Mouse (Mus musculus): ENCODE measurements at regions not wholly inside any gene's neighbourhood (a gene's known extent, or its start where the extent isn't known, plus 50 kb on each side); places are given as distances from the start of the nearest gene placed in this dataset.

GRCm38 (mm10) chr10:117542351-117542750 is 86.9 kb upstream of the Cpm start:
- in situ Hi-C loops (cut with MboI, MseI): no loop called here

- in situ Hi-C loops (cut with MboI, MseI): no loop called here
Measured at GRCm38 (mm10) chr10:117541487-117541886, 87.8 kb upstream of the Cpm start.

GRCm38 (mm10) chr10:117540747-117541398 is 88.4 kb upstream of the Cpm start:
- in situ Hi-C loops (cut with MboI, MseI): no loop called here

- in situ Hi-C loops (cut with MboI, MseI): no loop called here
Measured at GRCm38 (mm10) chr10:117540112-117540594, 89.1 kb upstream of the Cpm start.

GRCm38 (mm10) chr10:117539532-117539931 is 89.8 kb upstream of the Cpm start:
- in situ Hi-C loops (cut with MboI, MseI): no loop called here

- in situ Hi-C loops (cut with MboI, MseI): no loop called here
Measured at GRCm38 (mm10) chr10:117538725-117539124, 90.6 kb upstream of the Cpm start.

- in situ Hi-C loops (cut with MboI, MseI): no loop called here
Measured at GRCm38 (mm10) chr10:117536769-117537599, 92.3 kb upstream of the Cpm start.

GRCm38 (mm10) chr10:117535843-117536242 is 93.5 kb upstream of the Cpm start:
- in situ Hi-C loops (cut with MboI, MseI): no loop called here

- in situ Hi-C loops (cut with MboI, MseI): no loop called here
Measured at GRCm38 (mm10) chr10:117534992-117535719, 94.1 kb upstream of the Cpm start.

GRCm38 (mm10) chr10:117534478-117534877 is 94.8 kb upstream of the Cpm start:
- in situ Hi-C loops (cut with MboI, MseI): no loop called here

- in situ Hi-C loops (cut with MboI, MseI): no loop called here
Measured at GRCm38 (mm10) chr10:117533541-117534386, 95.5 kb upstream of the Cpm start.

GRCm38 (mm10) chr10:117532750-117533540 is 96.4 kb upstream of the Cpm start:
- in situ Hi-C loops (cut with MboI, MseI): no loop called here

GRCm38 (mm10) chr10:117531798-117532747 is 97.2 kb upstream of the Cpm start:
- in situ Hi-C loops (cut with MboI, MseI): no loop called here

GRCm38 (mm10) chr10:117530859-117531602 is 98.3 kb upstream of the Cpm start:
- in situ Hi-C loops (cut with MboI, MseI): no loop called here

- in situ Hi-C loops (cut with MboI, MseI): no loop called here
Measured at GRCm38 (mm10) chr10:117530007-117530858, 99.1 kb upstream of the Cpm start.

- in situ Hi-C loops (cut with MboI, MseI): no loop called here
Measured at GRCm38 (mm10) chr10:117529269-117530006, 99.9 kb upstream of the Cpm start.
